25 mouse cellular contexts compared by ENCODE assay signal in the genomic region with DNA sequence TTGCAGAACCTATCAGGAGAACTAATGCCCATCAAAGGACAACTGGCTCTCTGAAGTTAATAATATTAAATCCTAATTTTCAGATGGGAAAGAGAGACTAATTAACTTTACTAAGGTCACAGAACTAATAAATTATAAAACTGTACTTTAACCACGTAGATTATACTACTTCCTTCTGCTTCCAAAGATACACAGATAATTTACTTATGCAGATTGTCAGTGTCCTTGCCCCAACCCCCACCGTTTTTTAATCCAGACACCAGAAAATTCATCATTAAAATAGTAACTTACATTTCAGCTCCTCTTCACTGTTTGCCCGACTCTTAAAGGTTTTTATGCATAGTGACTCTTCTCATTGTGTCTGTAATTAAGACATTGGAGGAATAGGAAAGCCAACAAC.
"Had no signal": no experiment of that assay in that cellular context is flagged by ENCODE, and none has a peak within 500 bp of the region (broad histone marks: within the 10 kb centered on the region; RNA-seq: fewer than 3 reads in every experiment).

No protein-coding gene starts in this region.

- H3K27ac ChIP-seq: embryonic facial prominence, embryonic 10.5 days; embryonic facial prominence, embryonic 12.5 days; embryonic facial prominence, embryonic 13.5 days; embryonic facial prominence, embryonic 15.5 days; forebrain, embryonic 10.5 days; forebrain, embryonic 12.5 days; forebrain, embryonic 13.5 days; forebrain, embryonic 15.5 days; gastrocnemius, adult 2 months; heart, adult 2 months had no signal

- DNase-seq: cerebellum, adult 9-10 months; cerebellum, adult 9-11 months; cerebellum, postnatal 10 days; cerebellum, postnatal 14 days; cerebellum, postnatal 25 days; cerebellum, postnatal 36 days; embryo, embryonic 11 days; forebrain, postnatal 0 days; gastrocnemius, adult 2 months; gastrocnemius, postnatal 10 days; gastrocnemius, postnatal 14 days; gastrocnemius, postnatal 25 days; gastrocnemius, postnatal 36 days; heart, adult 11 months; heart, adult 18-20 months; heart, adult 2 months had no signal

- H3K27me3 ChIP-seq: embryonic facial prominence, embryonic 12.5 days; embryonic facial prominence, embryonic 13.5 days; embryonic facial prominence, embryonic 15.5 days; forebrain, embryonic 12.5 days; forebrain, embryonic 13.5 days; forebrain, embryonic 15.5 days had no signal

- H3K9me3 ChIP-seq: embryonic facial prominence, embryonic 10.5 days; embryonic facial prominence, embryonic 12.5 days; embryonic facial prominence, embryonic 13.5 days; embryonic facial prominence, embryonic 15.5 days; forebrain, embryonic 10.5 days; forebrain, embryonic 12.5 days; forebrain, embryonic 13.5 days; forebrain, embryonic 15.5 days had no signal

- H3K36me3 ChIP-seq: embryonic facial prominence, embryonic 10.5 days; embryonic facial prominence, embryonic 12.5 days; embryonic facial prominence, embryonic 13.5 days; embryonic facial prominence, embryonic 15.5 days; forebrain, embryonic 10.5 days; forebrain, embryonic 12.5 days; forebrain, embryonic 15.5 days had no signal

- H3K9ac ChIP-seq: embryonic facial prominence, embryonic 12.5 days; embryonic facial prominence, embryonic 13.5 days; embryonic facial prominence, embryonic 15.5 days; forebrain, embryonic 12.5 days; forebrain, embryonic 13.5 days; forebrain, embryonic 15.5 days; forebrain, postnatal 0 days had no signal

- H3K4me1 ChIP-seq: embryonic facial prominence, embryonic 10.5 days; embryonic facial prominence, embryonic 12.5 days; embryonic facial prominence, embryonic 13.5 days; embryonic facial prominence, embryonic 15.5 days had no signal

- H3K4me3 ChIP-seq: embryonic facial prominence, embryonic 10.5 days; embryonic facial prominence, embryonic 12.5 days; embryonic facial prominence, embryonic 13.5 days; embryonic facial prominence, embryonic 15.5 days; erythroblast, embryonic 14.5 days; forebrain, embryonic 10.5 days; forebrain, embryonic 12.5 days; forebrain, embryonic 13.5 days; forebrain, embryonic 15.5 days; gastrocnemius, adult 2 months; heart, adult 2 months had no signal
